Mouse (Mus musculus) right cerebral cortex, adult 2 months (tissue): ENCODE results near the gene Dmrta2.

ENCODE experiments used
- DNase-seq, 2 experiments: peaks; one replicate each; pipeline ENCODE4 v3.0.0; 2021 to 2022; ENCODE audit warnings: low spot score in 2 of 2

The Dmrta2 gene

GRCm38 (mm10) chr4:110021956-110022625 lies 44.2 kb downstream of the Dmrta2 start:
- peak; percentile 86 to 92 for DNase-seq

- peak; percentile 40 to 51 for DNase-seq
Measured at GRCm38 (mm10) chr4:110028461-110029188, 50.8 kb downstream of the Dmrta2 start.

GRCm38 (mm10) chr4:110029446-110029845 lies 51.6 kb downstream of the Dmrta2 start:
- no peak for DNase-seq
